In the genomic region with DNA sequence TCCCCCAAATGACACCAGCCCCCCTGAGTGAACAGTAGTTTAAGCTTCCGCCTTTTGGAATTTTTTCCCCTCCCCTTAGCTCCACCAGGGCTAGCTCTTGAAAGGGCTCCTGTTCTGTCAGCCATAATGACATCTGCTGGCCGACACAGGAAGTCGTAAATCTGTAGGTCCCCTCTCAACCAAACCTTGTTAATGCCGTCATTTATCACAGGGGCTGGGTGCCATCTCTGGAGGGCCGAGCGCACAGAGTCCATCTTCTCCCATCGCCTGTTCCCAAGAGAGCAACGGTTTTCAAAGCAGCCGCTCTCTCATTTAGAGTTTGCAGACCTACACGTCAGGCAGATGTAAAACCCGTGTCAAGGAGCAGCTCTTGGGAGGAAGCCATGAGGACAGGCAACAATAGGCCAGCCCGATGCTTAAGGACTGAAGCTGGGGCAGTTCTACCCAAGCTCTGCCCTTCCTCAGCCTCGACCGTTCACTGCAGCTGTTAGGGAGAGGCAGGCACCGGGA, we compare ENCODE assay signal across 9 mouse cellular contexts. TPM values are rescaled to one million over a fixed set of nuclear protein-coding genes. Genes with fewer than 3 reads are reported as not detected.
A peak's percentile ranks its signal among the peaks of the same experiment; 100 is the strongest.
DNase-seq lines count a peak whose midpoint lies in the region; ATAC-seq and TF ChIP-seq lines count a peak whose summit lies in the region.
"Had no signal": no experiment of that assay in that cellular context is flagged by ENCODE, and none has a peak within 500 bp of the region (broad histone marks: within the 10 kb centered on the region; RNA-seq: fewer than 3 reads in every experiment).

No protein-coding gene starts in this region.

- intact Hi-C loops in left cerebral cortex, postnatal 4 days (cut with DNase I) = no loop called here

- H3K36me3 ChIP-seq in embryonic facial prominence, embryonic 12.5 days = no peaks in the 10 kb centered on the region
- H3K36me3 ChIP-seq in intestine, postnatal 0 days (ENCODE audit: control insufficient read depth, insufficient read depth) = no peaks in the 10 kb centered on the region; the same call in 1 of the 2 replicates

- H3K27ac ChIP-seq in embryonic facial prominence, embryonic 12.5 days = no peak overlapping the region
- 0 out of 2 replicates have a peak overlapping the region, but pooled peaks have one; percentile 9 for H3K27ac ChIP-seq in intestine, postnatal 0 days (ENCODE audit: low read depth, low read length)
- H3K27ac ChIP-seq: liver, embryonic 14.5 days had no signal

- peak; percentile 36 for DNase-seq in left cerebral cortex, postnatal 4 days
- DNase-seq in left cerebral cortex, adult 18-20 months (ENCODE audit: low spot score in 2 of 2) = no peak
- peak; percentile 88 for DNase-seq in mesoderm, embryonic 11.5 days (ENCODE audit: low read depth, low spot score)
- DNase-seq in frontal cortex, postnatal 10 days (ENCODE audit: low spot score in 2 of 2) = no peak
- no peak for DNase-seq in right cerebral cortex, postnatal 36 days (ENCODE audit: low spot score in 2 of 2)

- no peak overlapping the region for H3K9ac ChIP-seq in embryonic facial prominence, embryonic 12.5 days
- H3K9ac ChIP-seq in intestine, postnatal 0 days (ENCODE audit: low read depth, low read length) = no peak overlapping the region
- H3K9ac ChIP-seq: liver, embryonic 14.5 days had no signal

- H3K4me2 ChIP-seq in embryonic facial prominence, embryonic 12.5 days (replicated peaks) = 0 out of 2 replicates have a peak overlapping the region, but pooled peaks have one; percentile 5
- H3K4me2 ChIP-seq in intestine, postnatal 0 days (replicated peaks; ENCODE audit: low read depth) = peak overlapping the region; percentile 49

- H3K27me3 ChIP-seq in embryonic facial prominence, embryonic 12.5 days = no peaks in the 10 kb centered on the region; the same call in 1 of the 2 replicates
- no peaks in the 10 kb centered on the region for H3K27me3 ChIP-seq in intestine, postnatal 0 days (replicated peaks; ENCODE audit: control insufficient read depth, insufficient read depth, low read length)

- no peak for ATAC-seq in embryonic facial prominence, embryonic 12.5 days (ENCODE audit: insufficient number of reproducible peaks, insufficient read depth, low FRiP score, low TSS enrichment)
- no peak for ATAC-seq in intestine, postnatal 0 days
- no peak for ATAC-seq in erythroblast, adult 5-6 weeks (replicated peaks; ENCODE audit: low FRiP score, poor library complexity, severe bottlenecking)

- no peaks in the 10 kb centered on the region for H3K4me1 ChIP-seq in embryonic facial prominence, embryonic 12.5 days
- no peaks in the 10 kb centered on the region for H3K4me1 ChIP-seq in intestine, postnatal 0 days (replicated peaks; ENCODE audit: control insufficient read depth, insufficient read depth, low read length)

- TF ChIP-seq CTCF in intestine, postnatal 0 days (IDR thresholded peaks at IDR 0.05; ENCODE audit: low read depth) = peak; percentile 49

- no peak overlapping the region for H3K4me3 ChIP-seq in embryonic facial prominence, embryonic 12.5 days
- H3K4me3 ChIP-seq in intestine, postnatal 0 days (ENCODE audit: low read depth, low read length) = 0 out of 2 replicates have a peak overlapping the region, but pooled peaks have one; percentile 16

- no peaks in the 10 kb centered on the region for H3K9me3 ChIP-seq in embryonic facial prominence, embryonic 12.5 days
- H3K9me3 ChIP-seq in intestine, postnatal 0 days (ENCODE audit: control insufficient read depth) = no peaks in the 10 kb centered on the region

- WGBS in embryonic facial prominence, embryonic 12.5 days = 51% methylated on average over 15 of the region's 15 CpGs
- WGBS in intestine, postnatal 0 days = 33% methylated on average over 15 of the region's 15 CpGs

RNA-seq across cellular contexts. Expression of a gene that starts 11.6 kb away (rescaled TPM):
- total RNA-seq in left cerebral cortex, postnatal 4 days (2021) = 10 to 100 TPM; 29.9 to 52.3 TPM
- total RNA-seq in left cerebral cortex, adult 18-20 months (2021) = 10 to 100 TPM; 37.5 to 41.2 TPM
- polyA plus RNA-seq in embryonic facial prominence, embryonic 12.5 days (2016; fragmentation: Nextera tagmentation; extraction: Ambion mirVana) = 8.8 and 9.1 TPM in 2 replicates
- 6.3 and 6.6 TPM in 2 replicates for polyA plus RNA-seq in intestine, postnatal 0 days (2015; fragmentation: Nextera tagmentation; extraction: Ambion mirVana)
- not detected in 2 replicates for total RNA-seq in erythroblast, adult 5-6 weeks (2015; ENCODE audit: low replicate concordance)
- not detected in 2 replicates for total RNA-seq in erythroblast, adult 5-6 weeks (2017; ENCODE audit: low replicate concordance)

RNA-seq across cellular contexts. Expression of a gene that starts 33.7 kb away (rescaled TPM):
- total RNA-seq in left cerebral cortex, postnatal 4 days (2021) = not detected
- total RNA-seq in left cerebral cortex, adult 18-20 months (2021) = not detected
- not detected in 2 replicates for polyA plus RNA-seq in embryonic facial prominence, embryonic 12.5 days (2016; fragmentation: Nextera tagmentation; extraction: Ambion mirVana)
- polyA plus RNA-seq in intestine, postnatal 0 days (2015; fragmentation: Nextera tagmentation; extraction: Ambion mirVana) = not detected in 2 replicates
- not detected in 2 replicates for total RNA-seq in erythroblast, adult 5-6 weeks (2015; ENCODE audit: low replicate concordance)
- total RNA-seq in erythroblast, adult 5-6 weeks (2017; ENCODE audit: low replicate concordance) = not detected in 2 replicates
- polyA plus RNA-seq: liver, embryonic 14.5 days had no signal

Comparison
In these comparisons a context has a peak if more than half of its experiments do, and no peak if none do; other contexts are left out.
1. DNase-seq: peak in left cerebral cortex, postnatal 4 days (single experiment) and mesoderm, embryonic 11.5 days (single experiment); none in left cerebral cortex, adult 18-20 months (0 of 2), frontal cortex, postnatal 10 days (0 of 2) and right cerebral cortex, postnatal 36 days (0 of 2).
2. RNA of a gene that starts 11.6 kb away (total RNA-seq): 29.9 to 52.3 TPM in left cerebral cortex, postnatal 4 days and 37.5 to 41.2 TPM in left cerebral cortex, adult 18-20 months; not detected in erythroblast, adult 5-6 weeks; every median in the first group is over 10 times any median in the second.